Mouse (Mus musculus) adrenal gland, postnatal 25 days (tissue): ENCODE measurements around the gene Tmprss5. TPM values are rescaled to one million over a fixed set of nuclear protein-coding genes. Genes with fewer than 3 reads are reported as not detected.

Experiments used
- total RNA-seq: library from RNA; stranded (reverse); gene quantifications from 2 replicates; pipeline ENCODE4 v1.2.3, GENCODE M21; 2021

Tmprss5 gene
- total RNA-seq, 1 experiment from 2014 or later, result 0.94 TPM

Other genes with a start within 250 kb of the Tmprss5 start
- gene Zbtb16, start 245.0 kb upstream of the Tmprss5 start, total RNA-seq, result 21.0 and 21.6 TPM in 2 replicates
- 3.2 and 3.8 TPM in 2 replicates for gene Htr3a, start 170.2 kb upstream of the Tmprss5 start, total RNA-seq
- 0.43 TPM in 1 of 2 replicates, not detected in the other for gene Htr3b, start 116.3 kb upstream of the Tmprss5 start, total RNA-seq
- 14.3 and 26.4 TPM in 2 replicates for gene Usp28, start 95.9 kb upstream of the Tmprss5 start, total RNA-seq
- gene Zw10, start 25.6 kb upstream of the Tmprss5 start, total RNA-seq, result 18.9 TPM in 2 replicates
- gene Gm4894, start 169.3 kb downstream of the Tmprss5 start, total RNA-seq, result not detected in 2 replicates